Mouse (Mus musculus): ENCODE measurements around the gene Dab2ip.

The Dab2ip gene

DNA sequence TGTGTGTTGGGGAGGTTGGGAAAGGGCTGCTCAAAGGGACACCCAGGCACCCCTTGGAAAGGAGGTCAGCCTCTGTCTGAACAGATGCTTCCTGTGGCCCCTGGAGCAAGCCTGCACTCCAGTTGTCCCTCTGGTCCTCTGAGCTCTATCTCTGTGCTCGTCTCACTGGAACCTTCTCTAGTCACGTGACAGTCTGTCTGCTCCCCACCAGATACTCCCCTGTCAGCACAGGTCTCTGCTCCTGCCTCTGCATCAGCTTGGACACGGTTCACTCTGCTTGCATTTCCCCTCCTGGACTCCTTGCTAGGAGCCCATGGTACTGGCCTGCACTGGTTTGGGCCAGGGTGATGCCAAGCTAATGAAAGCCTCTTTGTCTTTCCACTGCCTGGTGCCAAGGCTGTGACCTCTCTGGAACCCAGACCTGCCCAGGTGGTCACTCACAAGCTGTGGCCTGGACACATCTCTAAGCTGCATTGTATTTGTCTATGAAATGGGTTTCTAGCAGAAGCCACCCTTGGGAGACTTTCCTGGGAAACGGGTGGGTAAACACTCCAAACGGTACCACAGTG is 1.1 kb upstream of the Dab2ip start:
- in situ Hi-C loops (cut with MboI; ENCODE audit: low sequenced_read_pairs): no loop called here

DNA sequence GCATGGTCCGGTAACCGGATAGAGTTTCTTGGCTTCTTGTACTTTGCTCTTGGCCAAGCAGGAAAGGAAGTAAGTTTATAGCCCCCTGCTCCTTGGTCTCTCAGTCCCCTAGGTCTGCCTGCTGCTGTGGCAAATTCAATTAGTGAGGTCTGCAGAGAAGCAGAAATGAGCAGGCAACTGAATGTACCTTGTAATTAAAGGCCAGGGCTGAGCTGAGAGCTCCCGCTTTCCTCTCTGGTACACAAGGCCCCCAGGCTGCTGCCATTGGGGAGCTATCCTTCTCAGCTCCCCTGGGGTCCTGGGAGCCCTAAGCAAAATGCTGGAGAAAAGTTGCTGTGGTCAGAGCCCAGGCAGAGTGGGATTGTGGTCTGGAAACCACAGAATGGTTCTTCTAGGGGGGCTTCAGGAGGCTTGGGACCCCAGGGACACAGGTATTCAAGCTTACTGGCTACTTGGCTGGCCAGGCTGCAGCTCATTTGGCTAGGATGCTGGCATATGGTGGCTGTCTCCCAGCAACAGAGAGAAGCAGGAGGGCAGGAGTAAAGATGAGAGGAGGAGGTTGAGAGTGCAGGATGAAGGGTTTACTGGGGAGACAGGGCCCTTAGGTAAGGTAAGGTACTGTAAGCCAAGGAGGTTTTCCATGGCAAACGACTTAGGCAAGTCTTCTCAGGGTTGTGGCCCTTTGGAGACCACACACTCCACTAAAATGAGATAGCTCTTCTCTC is 922 bp downstream of the Dab2ip start:
- in situ Hi-C loops (cut with MboI; ENCODE audit: low sequenced_read_pairs): no loop called here

- in situ Hi-C loops (cut with MboI; ENCODE audit: low sequenced_read_pairs): no loop called here
These were observed 1.4 kb downstream of the Dab2ip start for GRCm38 (mm10) chr2:35559551-35559835.

- in situ Hi-C loops (cut with MboI; ENCODE audit: low sequenced_read_pairs): no loop called here
These were observed 5.7 kb downstream of the Dab2ip start for GRCm38 (mm10) chr2:35563722-35564121.

- in situ Hi-C loops (cut with MboI; ENCODE audit: low sequenced_read_pairs): no loop called here
These were observed 7.2 kb downstream of the Dab2ip start for GRCm38 (mm10) chr2:35565051-35565836.

DNA sequence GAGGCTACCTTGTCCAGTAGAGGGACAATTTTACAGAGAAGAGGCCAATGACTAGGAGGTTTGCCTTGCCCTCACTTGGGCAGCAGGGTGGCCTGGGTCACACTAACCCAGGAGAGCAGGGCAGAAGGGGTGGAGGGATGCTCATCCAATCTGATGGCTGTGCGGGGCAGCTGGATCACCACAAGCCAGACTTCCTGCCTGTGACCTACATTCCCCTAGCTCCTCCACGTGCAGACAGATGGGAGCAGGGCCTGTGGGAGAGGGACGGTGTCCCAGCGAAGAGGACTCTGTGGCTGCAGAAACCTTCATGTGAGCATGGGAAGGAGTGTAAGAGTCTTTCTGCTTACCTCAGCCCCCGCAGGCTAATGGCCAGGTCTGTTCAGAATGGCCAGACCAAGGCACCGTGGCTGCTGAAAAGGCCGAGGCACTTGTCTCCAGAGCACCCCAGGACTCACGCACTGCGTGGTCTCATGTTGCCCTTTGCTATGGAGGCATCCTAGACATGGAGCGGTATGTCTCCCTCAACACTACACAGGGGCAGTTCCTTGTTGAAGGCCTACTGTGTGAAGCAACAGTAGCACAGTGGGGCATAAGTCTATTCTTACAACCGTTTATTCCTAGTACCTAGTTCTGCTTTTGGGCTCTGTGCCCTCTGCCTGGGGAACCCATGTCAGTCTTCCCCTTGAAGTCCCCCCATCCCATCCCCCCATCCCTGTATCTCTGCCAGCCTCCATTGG is 9.1 kb downstream of the Dab2ip start:
- in situ Hi-C loops (cut with MboI; ENCODE audit: low sequenced_read_pairs): no loop called here

DNA sequence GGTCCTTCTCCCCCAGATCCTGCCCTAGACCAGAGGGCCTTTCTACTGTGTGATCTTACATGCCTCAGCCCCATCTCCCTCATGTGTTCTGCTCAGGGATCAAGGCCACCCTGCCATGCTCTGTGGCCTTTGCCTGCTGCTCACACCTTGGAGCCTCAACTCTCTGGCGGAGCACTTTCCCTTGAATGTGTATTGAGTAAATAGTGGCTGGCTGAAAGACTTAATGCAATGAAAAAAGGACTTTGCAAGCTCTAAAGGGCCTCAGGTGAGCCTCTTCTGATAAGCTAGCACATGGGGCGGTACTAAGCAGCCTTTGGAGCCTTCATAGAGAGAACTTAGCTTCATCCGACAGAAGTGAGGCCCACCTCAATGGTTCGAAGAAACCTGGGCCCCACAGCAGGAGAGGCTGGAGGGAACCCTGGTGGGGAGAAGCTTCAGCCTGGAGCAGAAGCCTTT is 9.7 kb downstream of the Dab2ip start:
- in situ Hi-C loops (cut with MboI; ENCODE audit: low sequenced_read_pairs): no loop called here

DNA sequence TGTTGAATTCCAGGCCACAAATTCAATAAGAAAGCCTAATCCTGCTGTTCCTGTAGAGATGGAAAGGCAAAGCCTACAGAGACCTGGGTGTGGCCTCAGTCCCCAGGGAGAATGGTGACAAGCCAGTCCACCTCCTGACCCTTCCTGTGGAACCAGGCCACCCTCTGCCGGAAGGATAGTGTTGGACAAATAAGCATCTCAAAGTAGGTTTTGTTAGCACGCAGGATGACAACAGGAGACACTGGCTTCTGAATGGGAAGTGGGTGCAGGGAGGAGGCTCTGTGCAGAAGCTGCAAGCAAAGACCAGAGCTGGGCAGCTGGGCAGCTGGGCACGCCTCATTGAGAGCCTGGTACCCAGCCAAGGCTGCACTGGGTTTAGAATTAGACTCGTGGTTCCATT is 12.7 kb downstream of the Dab2ip start:
- in situ Hi-C loops (cut with MboI; ENCODE audit: low sequenced_read_pairs): no loop called here

GRCm38 (mm10) chr2:35574643-35575042 is 16.6 kb downstream of the Dab2ip start:
- in situ Hi-C loops (cut with MboI; ENCODE audit: low sequenced_read_pairs): no loop called here

GRCm38 (mm10) chr2:35576675-35577074 is 18.6 kb downstream of the Dab2ip start:
- in situ Hi-C loops (cut with MboI; ENCODE audit: low sequenced_read_pairs): no loop called here

GRCm38 (mm10) chr2:35580111-35580510 is 22.0 kb downstream of the Dab2ip start:
- in situ Hi-C loops (cut with MboI; ENCODE audit: low sequenced_read_pairs): no loop called here

- in situ Hi-C loops (cut with MboI; ENCODE audit: low sequenced_read_pairs): no loop called here
These were observed 23.7 kb downstream of the Dab2ip start for GRCm38 (mm10) chr2:35581501-35582340.

DNA sequence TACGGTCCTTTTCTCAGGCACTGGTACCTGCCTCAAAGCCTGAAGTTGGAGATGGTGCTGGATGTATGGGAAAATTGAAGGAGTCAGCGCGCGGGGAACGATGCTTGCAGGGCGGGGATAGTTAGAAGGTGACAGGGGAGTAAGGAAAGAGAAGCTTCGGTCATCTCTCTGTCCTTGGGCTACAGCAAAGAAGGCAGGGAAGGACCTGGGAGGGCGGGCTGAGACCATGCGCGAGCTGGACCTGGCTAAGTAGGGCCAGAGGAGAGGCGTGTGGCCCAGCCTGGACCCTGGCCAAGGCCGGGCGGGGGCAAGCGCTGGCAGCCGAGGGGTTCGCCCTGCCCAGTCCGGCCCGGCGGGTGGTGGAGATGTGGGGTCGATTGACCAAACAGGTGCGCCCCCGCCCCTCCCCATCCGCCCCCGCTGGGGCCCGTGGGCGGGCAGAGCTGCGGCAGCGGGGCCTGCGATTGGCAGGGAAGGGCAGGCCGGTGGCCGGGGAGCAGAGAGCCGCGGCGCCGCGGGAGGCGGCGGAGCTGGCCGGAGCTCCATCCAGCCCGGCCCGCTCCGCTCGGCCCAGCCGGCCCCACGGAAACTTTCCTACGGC is 24.4 kb downstream of the Dab2ip start:
- in situ Hi-C loops (cut with MboI; ENCODE audit: low sequenced_read_pairs): no loop called here

- in situ Hi-C loops (cut with MboI; ENCODE audit: low sequenced_read_pairs): no loop called here
These were observed 25.3 kb downstream of the Dab2ip start for GRCm38 (mm10) chr2:35583406-35583805.

- in situ Hi-C loops (cut with MboI; ENCODE audit: low sequenced_read_pairs): no loop called here
These were observed 25.9 kb downstream of the Dab2ip start for GRCm38 (mm10) chr2:35584011-35584410.

- in situ Hi-C loops (cut with MboI; ENCODE audit: low sequenced_read_pairs): no loop called here
These were observed 30.3 kb downstream of the Dab2ip start for GRCm38 (mm10) chr2:35588368-35588767.

- in situ Hi-C loops (cut with MboI; ENCODE audit: low sequenced_read_pairs): no loop called here
These were observed 31.3 kb downstream of the Dab2ip start for GRCm38 (mm10) chr2:35589385-35589784.

DNA sequence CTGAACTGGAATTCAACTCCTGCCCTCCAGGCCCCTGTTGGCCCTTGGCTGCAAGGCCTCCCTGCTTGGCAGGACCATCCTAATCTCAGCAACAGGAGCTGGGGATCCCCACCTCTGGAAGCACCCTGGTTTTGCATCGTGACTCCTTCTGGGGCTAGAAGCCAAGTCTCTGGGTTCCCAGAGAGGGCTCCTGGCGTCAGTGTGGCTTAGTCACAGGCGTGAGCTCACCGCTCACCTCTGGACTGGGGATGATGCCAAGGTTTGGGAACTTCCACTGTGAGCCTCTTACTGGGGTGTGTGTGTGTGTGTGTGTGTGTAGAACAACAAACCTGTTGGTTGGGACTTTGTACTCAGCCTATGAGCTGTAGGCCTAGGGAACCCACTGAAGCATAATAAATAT is 31.7 kb downstream of the Dab2ip start:
- in situ Hi-C loops (cut with MboI; ENCODE audit: low sequenced_read_pairs): no loop called here

DNA sequence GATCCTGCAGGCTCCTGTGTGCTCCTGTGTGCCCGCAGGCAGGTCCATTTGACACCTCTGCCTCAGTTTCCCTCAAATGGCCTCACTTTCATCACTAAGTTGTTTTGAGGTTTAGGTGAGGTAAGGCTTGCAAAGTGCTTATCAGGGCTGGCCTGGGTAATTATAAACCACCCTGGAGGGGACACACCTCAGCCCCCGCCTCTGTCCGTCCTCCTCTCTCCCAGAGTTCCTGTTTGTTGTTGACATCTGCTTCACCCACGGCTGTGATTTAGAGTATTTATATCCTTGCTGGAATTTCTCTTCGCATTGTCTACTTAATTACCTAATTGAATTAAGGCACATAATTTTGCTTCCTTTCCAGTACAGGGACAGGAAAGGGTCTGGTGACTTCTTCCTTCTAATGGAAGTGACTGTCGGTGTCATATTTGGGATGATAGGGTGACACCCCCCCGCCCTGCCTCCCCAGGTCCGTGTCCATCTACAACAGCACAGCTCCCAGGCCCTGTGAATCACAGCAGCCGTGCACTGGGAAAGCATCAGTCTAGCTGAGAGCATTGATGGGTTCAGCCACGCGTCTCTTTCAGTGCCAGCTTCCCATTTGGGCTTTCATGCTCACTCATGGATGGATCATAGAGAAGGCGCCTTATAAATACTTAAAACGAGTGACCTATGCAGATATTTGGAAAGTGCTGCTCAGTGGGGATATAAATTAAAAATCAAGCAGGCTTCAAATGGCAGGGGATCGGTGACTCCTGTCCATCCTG is 34.1 kb downstream of the Dab2ip start:
- in situ Hi-C loops (cut with MboI; ENCODE audit: low sequenced_read_pairs): no loop called here
